Mouse (Mus musculus) adrenal gland, postnatal 4 days (tissue): Measurements from ENCODE around the gene Rasl2-9. TPM values are rescaled to one million over a fixed set of nuclear protein-coding genes. Genes with fewer than 3 reads are reported as not detected.
A peak's percentile ranks its signal among the peaks of the same experiment; 100 is the strongest.
"Not testable (repeated sequence)": the region's sequence is repeated elsewhere in the genome, so short reads cannot be mapped to it uniquely, and the experiment has no call there.

ENCODE experiments used
- DNase-seq, 2 experiments: peaks; one replicate each; pipeline ENCODE4 v3.0.0; 2021 to 2022; ENCODE audit warnings: low spot score in 2 of 2, mixed read lengths in 2 of 2
- microRNA-seq: library from miRNA; unstranded; fragments of <30 nt; microRNA quantifications from one replicate; pipeline ENCODE4 v1.2.0, GENCODE M21; 2021
- total RNA-seq, 2 experiments: library from RNA; stranded (reverse); gene quantifications; 2 replicates each; pipeline ENCODE4 v1.2.3; 2021

Gene Rasl2-9
- total RNA-seq, 2 experiments from 2014 or later = 0.82 to 1.0 TPM

DNA sequence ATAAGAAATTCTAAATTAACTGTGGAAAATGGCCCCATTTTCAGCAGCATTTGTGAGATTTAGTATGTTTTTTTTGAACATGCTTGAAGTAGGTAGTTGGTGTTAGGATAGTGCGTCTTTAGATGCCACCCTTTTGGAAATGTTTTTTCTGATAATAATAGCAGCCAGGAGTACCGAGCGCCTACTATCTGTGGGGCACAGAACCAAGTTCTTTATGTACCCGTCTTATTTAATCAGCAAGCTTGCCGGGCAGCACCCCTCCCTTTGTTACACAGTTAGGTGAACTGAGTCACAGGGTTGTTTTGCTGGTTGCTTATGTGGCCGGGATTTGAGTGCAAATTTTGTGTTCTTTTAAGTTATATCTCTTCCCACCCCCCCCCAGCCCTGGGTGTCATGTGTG lies 44.5 kb downstream of the Rasl2-9 start:
- DNase-seq = no peak

DNA sequence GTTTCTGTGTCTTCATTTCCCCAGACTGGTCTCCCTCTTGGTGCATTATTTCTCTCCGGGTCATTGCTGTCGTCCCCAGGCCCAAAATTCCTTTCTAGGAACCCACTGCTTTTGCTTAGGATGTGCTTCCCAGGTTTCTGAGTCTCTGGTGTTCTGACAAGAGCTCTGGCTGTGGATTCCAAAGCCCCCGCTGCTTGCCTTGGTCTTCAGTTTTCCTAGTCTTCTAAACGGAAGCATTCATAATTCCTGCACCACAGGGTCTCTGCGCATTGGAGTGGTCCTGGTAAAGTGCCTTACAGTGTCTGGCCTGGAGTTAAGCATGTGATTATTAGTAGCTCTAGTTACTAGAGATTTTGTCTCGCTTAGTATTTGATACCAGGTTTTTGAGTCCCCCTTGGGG lies 44.9 kb downstream of the Rasl2-9 start:
- no peak for DNase-seq

DNA sequence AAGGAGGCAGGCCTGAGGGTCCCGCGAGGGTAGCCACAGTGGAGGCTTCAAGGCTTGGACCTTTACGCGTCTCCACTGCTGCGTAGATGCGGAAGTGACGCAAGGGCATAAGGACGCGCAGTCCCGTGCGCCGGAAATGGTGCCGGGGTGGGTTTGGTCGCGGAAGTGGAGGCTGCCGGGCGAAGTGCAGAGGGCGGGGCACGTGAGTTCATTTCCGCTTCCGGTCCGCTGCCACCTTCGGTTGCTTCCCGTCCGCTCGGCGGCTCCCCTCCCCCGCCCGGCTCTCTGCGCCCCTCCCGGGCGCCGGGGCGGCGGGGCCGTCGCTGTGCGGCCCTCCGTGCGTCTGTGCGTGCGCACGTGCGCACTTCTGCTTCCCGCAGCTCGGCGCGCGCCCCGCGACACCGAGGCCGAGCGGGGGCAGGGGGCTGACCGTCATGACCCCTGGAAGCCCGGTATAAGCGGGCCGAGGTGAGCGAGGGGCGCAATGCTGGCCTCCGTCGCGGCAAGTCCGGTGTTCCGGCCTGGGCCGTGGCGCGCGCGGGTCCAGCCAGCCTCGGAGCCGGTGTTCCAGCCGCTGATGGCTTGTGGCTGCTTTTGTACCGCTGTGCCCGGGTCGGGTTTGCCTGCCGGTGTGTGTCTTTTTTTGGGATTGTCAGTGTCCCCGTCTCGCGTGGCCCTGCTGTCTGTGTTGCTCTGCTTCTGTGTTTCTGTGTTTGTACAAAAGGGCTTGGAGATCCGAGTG lies 45.6 kb downstream of the Rasl2-9 start, which contains the start of gene Epn1:
Gene Epn1 (plus strand): TSS at position 226 of the 742 bp plus-strand sequence.
- peak; percentile 90 to 91 for DNase-seq

DNA sequence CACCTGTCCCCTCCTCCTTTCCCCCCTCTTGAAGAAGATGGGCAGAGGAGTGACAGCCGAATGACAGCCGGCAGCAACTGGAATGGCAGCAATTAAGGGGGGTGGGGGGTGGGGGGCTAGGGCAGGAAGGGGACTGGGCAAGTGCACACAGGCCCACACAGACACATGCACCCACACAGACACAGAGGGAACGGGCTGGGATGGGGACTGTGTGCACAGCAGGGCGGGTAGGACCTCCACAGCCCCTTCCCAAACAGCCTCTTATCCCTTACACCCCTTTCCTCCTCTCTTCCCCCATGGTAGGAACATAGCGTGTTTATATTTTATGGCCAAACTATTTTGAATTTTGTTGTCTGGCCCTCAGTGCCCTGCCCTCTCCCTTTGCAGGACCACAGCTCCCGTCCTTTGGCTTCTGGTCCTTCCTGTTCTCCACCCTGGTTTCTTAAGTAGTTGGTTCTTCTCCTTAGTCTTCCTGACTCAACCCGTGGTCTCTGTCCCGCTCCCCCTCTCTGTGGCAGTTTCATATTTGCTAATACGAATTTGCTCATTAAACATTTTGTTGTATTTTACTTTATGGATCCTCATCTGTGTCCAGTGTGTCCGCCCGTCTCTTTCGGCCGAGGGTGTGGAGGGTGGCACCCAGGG lies 46.3 kb downstream of the Rasl2-9 start:
- not testable (repeated sequence) for DNase-seq

DNA sequence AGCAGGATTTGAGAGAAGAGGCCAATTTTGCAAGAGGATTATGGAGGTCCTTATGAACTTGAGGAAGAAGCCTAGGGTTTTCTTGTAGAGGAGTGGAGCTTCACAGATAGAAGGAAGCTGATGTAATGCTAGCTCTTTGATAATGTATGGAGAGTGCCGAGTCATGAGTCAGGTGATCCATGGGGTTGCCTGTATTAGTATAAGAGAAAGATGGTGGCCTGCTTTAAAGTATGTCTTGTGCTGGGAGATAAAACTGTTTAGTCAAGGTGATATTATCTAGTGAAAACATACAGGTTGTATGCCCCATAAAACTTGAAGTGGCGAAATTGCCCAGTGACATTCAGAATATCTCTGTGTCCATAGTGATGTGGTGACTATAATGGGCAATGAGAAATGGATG lies 48.8 kb downstream of the Rasl2-9 start:
- DNase-seq = no peak

DNA sequence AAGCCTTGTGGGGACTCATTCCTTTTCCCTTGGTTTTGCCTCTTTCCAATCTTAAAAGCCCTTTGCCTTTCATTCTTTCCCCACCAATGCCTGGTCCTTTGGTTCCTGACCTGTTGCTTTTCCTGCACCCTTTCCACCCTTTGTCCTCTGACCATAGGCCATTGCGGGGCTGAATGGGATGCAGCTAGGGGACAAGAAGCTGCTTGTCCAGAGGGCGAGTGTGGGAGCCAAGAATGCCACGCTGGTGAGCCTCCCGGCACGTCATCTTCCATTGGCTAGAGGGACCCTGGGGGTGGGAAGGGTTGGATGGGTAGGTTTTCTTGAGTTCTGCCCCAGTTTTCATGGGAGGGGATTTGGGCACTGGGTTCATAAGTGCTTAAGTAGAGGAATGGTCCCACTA lies 50.8 kb downstream of the Rasl2-9 start:
- no peak for DNase-seq

Small RNA genes lying within 50 kb of the gene (microRNA-seq; reads per million reads assigned to microRNA genes)
- gene Gm26217 = 1.3 reads per million

Other genes starting within 250 kb of the Rasl2-9 start
- 10 to 100 TPM; 22.6 to 22.8 TPM for gene Isoc2a, start 248.8 kb downstream of the Rasl2-9 start, total RNA-seq
- under 1 TPM in 1 of 2 experiments, not detected in 1; 0.39 TPM for gene Gm36210, start 219.4 kb downstream of the Rasl2-9 start, total RNA-seq
- 10 to 100 TPM; 24.4 to 26.9 TPM for gene Zfp628, start 210.7 kb downstream of the Rasl2-9 start, total RNA-seq
- 10 to 100 TPM in 1 of 2 experiments, 1 to 10 TPM in 1; 9.9 to 10.1 TPM for gene Nat14, start 203.9 kb downstream of the Rasl2-9 start, total RNA-seq
- gene Ssc5d, start 200.2 kb downstream of the Rasl2-9 start, total RNA-seq = 10 to 100 TPM; 11.8 to 12.1 TPM
- under 1 TPM; 0.50 to 0.90 TPM for gene Sbk2, start 161.5 kb downstream of the Rasl2-9 start, total RNA-seq
- under 1 TPM; 0.20 to 0.28 TPM for gene Sbk3, start 154.8 kb downstream of the Rasl2-9 start, total RNA-seq
- gene Zfp579, start 129.8 kb downstream of the Rasl2-9 start, total RNA-seq = 10 to 100 TPM; 34.1 to 35.2 TPM
- 10 to 100 TPM; 10.6 to 11.1 TPM for gene Zfp524, start 111.5 kb downstream of the Rasl2-9 start, total RNA-seq
- 10 to 100 TPM; 39.6 to 40.5 TPM for gene Fiz1, start 111.3 kb downstream of the Rasl2-9 start, total RNA-seq
- not detected for gene Gm44973, start 110.5 kb downstream of the Rasl2-9 start, total RNA-seq
- 10 to 100 TPM; 40.1 to 41.8 TPM for gene Zfp865, start 105.6 kb downstream of the Rasl2-9 start, total RNA-seq
- gene Ccdc106, start 105.4 kb downstream of the Rasl2-9 start, total RNA-seq = 1 to 10 TPM; 2.7 to 4.4 TPM
- gene 4632433K11Rik, start 91.8 kb downstream of the Rasl2-9 start, total RNA-seq = not detected
- gene Zfp784, start 87.5 kb downstream of the Rasl2-9 start, total RNA-seq = 1 to 10 TPM; 7.0 to 7.1 TPM
- gene Zfp580, start 74.4 kb downstream of the Rasl2-9 start, total RNA-seq = 10 to 100 TPM; 19.9 to 23.6 TPM
- gene U2af2, start 63.8 kb downstream of the Rasl2-9 start, total RNA-seq = 100 to 1,000 TPM; 207 to 230 TPM
- gene Epn1, start 45.7 kb downstream of the Rasl2-9 start, total RNA-seq = 100 to 1,000 TPM; 166 to 167 TPM
- not detected for gene Rfpl4, start 9.0 kb downstream of the Rasl2-9 start, total RNA-seq
- gene Vmn1r55, start 23.7 kb upstream of the Rasl2-9 start, total RNA-seq = not detected
- not detected for gene Vmn1r56, start 70.8 kb upstream of the Rasl2-9 start, total RNA-seq
- not detected for gene Vmn1r57, start 92.5 kb upstream of the Rasl2-9 start, total RNA-seq
- gene Gm5065, start 224.6 kb upstream of the Rasl2-9 start, total RNA-seq = not detected
- not detected for gene Nlrp2, start 225.1 kb upstream of the Rasl2-9 start, total RNA-seq